Mouse (Mus musculus) megakaryocyte, embryonic 14.5 days (primary cell): ENCODE measurements around the gene Slc22a5. TPM values are rescaled to one million over a fixed set of nuclear protein-coding genes. Genes with fewer than 3 reads are reported as not detected.

Source experiments
- H3K27me3 ChIP-seq: replicated peaks from 2 replicates; pipeline ENCODE3; 2012; ENCODE audit warnings: inconsistent platforms
- H3K36me3 ChIP-seq: replicated peaks from 2 replicates; pipeline ENCODE3; 2012; ENCODE audit warnings: low read length, inconsistent platforms, mixed read lengths
- H3K4me1 ChIP-seq: 2 replicates; pipeline ENCODE4 v1.6.1; 2012; ENCODE audit warnings: inconsistent platforms
- H3K4me3 ChIP-seq: replicated peaks from 2 replicates; pipeline ENCODE3; 2012; ENCODE audit warnings: moderate library complexity, mild to moderate bottlenecking, inconsistent platforms
- H3K9me3 ChIP-seq: 2 replicates; pipeline ENCODE4 v1.6.1; 2012; ENCODE audit warnings: inconsistent platforms
- FLI1 ChIP-seq: IDR thresholded peaks from 2 replicates; pipeline ENCODE4 v1.6.1; 2012; ENCODE audit warnings: low read length, inconsistent platforms, mixed read lengths
- GATA1 ChIP-seq: IDR thresholded peaks from 3 replicates; pipeline ENCODE4 v1.6.1; 2012; ENCODE audit warnings: mixed read lengths, low read length, inconsistent platforms, borderline replicate concordance
- polyA plus RNA-seq: library from polyadenylated mRNA; stranded (reverse); fragments of >175 nt; gene quantifications from 2 replicates; pipeline ENCODE4 v1.2.3, GENCODE M21; 2012; ENCODE audit warnings: low replicate concordance; ENCODE audit not compliant: insufficient read depth

The Slc22a5 gene
- polyA plus RNA-seq, 1 experiment, result 4.7 TPM

GRCm38 (mm10) chr11:53858058-53858760, 33.3 kb downstream of the Slc22a5 start:
- Histone ChIP-seq H3K4me1 (peaks cover 26% of the 10 kb centered on the region), H3K9me3 (no peaks in the 10 kb centered on the region), H3K27me3 (peaks cover 6% of the 10 kb centered on the region), H3K36me3 (no peaks in the 10 kb centered on the region), H3K4me3 (peak overlapping the region; percentile 90)
- TF ChIP-seq FLI1, result no peak
- TF ChIP-seq GATA1, result no peak

- Histone ChIP-seq H3K9me3 (no peaks in the 10 kb centered on the region), H3K4me3 (no peak overlapping the region), H3K27me3 (peaks cover 6% of the 10 kb centered on the region), H3K36me3 (no peaks in the 10 kb centered on the region), H3K4me1 (peaks cover 42% of the 10 kb centered on the region)
- TF ChIP-seq GATA1 (no peak), FLI1 (no peak)
Observed at GRCm38 (mm10) chr11:53853665-53854064, 37.8 kb downstream of the Slc22a5 start.

DNA sequence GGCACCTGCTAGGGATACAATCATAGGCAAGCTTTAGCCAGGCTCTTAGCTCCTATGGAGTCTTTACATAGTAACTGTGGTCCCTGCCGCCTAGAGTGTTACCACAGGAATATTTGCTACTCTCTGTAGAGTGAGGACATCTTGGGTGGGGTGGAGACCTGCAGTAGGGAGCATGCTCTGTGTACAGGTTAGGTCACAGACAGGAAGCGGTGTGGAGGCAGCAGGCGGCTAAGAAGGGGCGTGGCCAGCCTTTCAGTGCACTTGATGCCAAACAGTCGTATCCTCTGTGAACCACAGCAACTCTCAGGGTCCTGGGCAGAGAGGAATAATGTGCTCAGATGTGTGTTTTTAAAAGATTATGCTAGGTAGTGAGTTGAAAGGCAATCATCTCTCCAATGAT, 39.7 kb downstream of the Slc22a5 start:
- peak overlapping the region; percentile 81 for H3K4me3 ChIP-seq
- H3K9me3 ChIP-seq, result no peaks in the 10 kb centered on the region
- H3K36me3 ChIP-seq, result no peaks in the 10 kb centered on the region
- peaks cover 27% of the 10 kb centered on the region for H3K4me1 ChIP-seq
- no peaks in the 10 kb centered on the region for H3K27me3 ChIP-seq
- TF ChIP-seq FLI1, result no peak
- TF ChIP-seq GATA1, result no peak

GRCm38 (mm10) chr11:53849588-53850320, 41.7 kb downstream of the Slc22a5 start:
- Histone ChIP-seq H3K36me3 (no peaks in the 10 kb centered on the region), H3K4me3 (peak overlapping the region; percentile 50), H3K4me1 (peaks cover 35% of the 10 kb centered on the region), H3K9me3 (no peaks in the 10 kb centered on the region), H3K27me3 (no peaks in the 10 kb centered on the region)
- TF ChIP-seq FLI1 (no peak), GATA1 (no peak)

GRCm38 (mm10) chr11:53845680-53846079, 45.8 kb downstream of the Slc22a5 start:
- Histone ChIP-seq H3K4me1 (peaks cover 19% of the 10 kb centered on the region), H3K9me3 (no peaks in the 10 kb centered on the region), H3K36me3 (no peaks in the 10 kb centered on the region), H3K4me3 (peak overlapping the region; percentile 50), H3K27me3 (peaks cover 18% of the 10 kb centered on the region)
- TF ChIP-seq GATA1, result no peak
- no peak for TF ChIP-seq FLI1

- H3K27me3 ChIP-seq, result peaks cover 29% of the 10 kb centered on the region
- no peaks in the 10 kb centered on the region for H3K36me3 ChIP-seq
- H3K4me3 ChIP-seq, result no peak overlapping the region
- TF ChIP-seq GATA1, result no peak
- no peaks in the 10 kb centered on the region for H3K9me3 ChIP-seq
- H3K4me1 ChIP-seq, result peaks cover 13% of the 10 kb centered on the region
Observed at GRCm38 (mm10) chr11:53843106-53843505, 48.4 kb downstream of the Slc22a5 start.

- Histone ChIP-seq H3K36me3 (no peaks in the 10 kb centered on the region), H3K4me3 (no peak overlapping the region), H3K27me3 (peaks cover 29% of the 10 kb centered on the region), H3K9me3 (no peaks in the 10 kb centered on the region), H3K4me1 (peaks cover 13% of the 10 kb centered on the region)
- no peak for TF ChIP-seq GATA1
- no peak for TF ChIP-seq FLI1
Observed at GRCm38 (mm10) chr11:53842161-53842581, 49.3 kb downstream of the Slc22a5 start.

GRCm38 (mm10) chr11:53841514-53841913, 49.9 kb downstream of the Slc22a5 start:
- TF ChIP-seq FLI1 (no peak), GATA1 (no peak)
- Histone ChIP-seq H3K27me3 (peaks cover 29% of the 10 kb centered on the region), H3K4me1 (peaks cover 13% of the 10 kb centered on the region), H3K9me3 (no peaks in the 10 kb centered on the region), H3K36me3 (no peaks in the 10 kb centered on the region), H3K4me3 (no peak overlapping the region)

GRCm38 (mm10) chr11:53839663-53840642, 51.5 kb downstream of the Slc22a5 start:
- no peak for TF ChIP-seq GATA1
- TF ChIP-seq FLI1, result no peak
- peaks cover 19% of the 10 kb centered on the region for H3K4me1 ChIP-seq

More at GRCm38 (mm10) chr11:53839663-53840642, 51.5 kb downstream of the Slc22a5 start:
- no peak overlapping the region for H3K4me3 ChIP-seq
- H3K27me3 ChIP-seq, result peaks cover 32% of the 10 kb centered on the region
- H3K9me3 ChIP-seq, result no peaks in the 10 kb centered on the region
- no peaks in the 10 kb centered on the region for H3K36me3 ChIP-seq
